Mouse (Mus musculus) brown adipose tissue, adult 24 weeks (tissue): ENCODE data around the gene Cadm2. TPM values are rescaled to one million over a fixed set of nuclear protein-coding genes. Genes with fewer than 3 reads are reported as not detected.

Source experiments
- H3K27ac ChIP-seq: fragments of 200-500 bp; replicated peaks from 2 replicates; pipeline ENCODE4 v1.5.1; 2012; ENCODE audit warnings: low read depth, mild to moderate bottlenecking, low read length
- H3K4me1 ChIP-seq: fragments of 200-500 bp; 2 replicates; pipeline ENCODE4 v1.6.1; 2012; ENCODE audit warnings: low read length, mixed read lengths; ENCODE audit not compliant: control insufficient read depth, insufficient read depth, insufficient read length
- H3K4me3 ChIP-seq: fragments of 200-500 bp; 2 replicates; pipeline ENCODE4 v1.5.1; 2012; ENCODE audit warnings: low read depth, mild to moderate bottlenecking, low read length, moderate library complexity; ENCODE audit not compliant: insufficient read depth
- polyA plus RNA-seq: library from polyadenylated mRNA; stranded (reverse); fragments of >200 nt; gene quantifications from 2 replicates; pipeline ENCODE4 v1.2.4, GENCODE M21; 2012; ENCODE audit not compliant: missing spikeins, insufficient read depth, insufficient read length

The Cadm2 gene
- polyA plus RNA-seq, 1 experiment, result 1.5 TPM

DNA sequence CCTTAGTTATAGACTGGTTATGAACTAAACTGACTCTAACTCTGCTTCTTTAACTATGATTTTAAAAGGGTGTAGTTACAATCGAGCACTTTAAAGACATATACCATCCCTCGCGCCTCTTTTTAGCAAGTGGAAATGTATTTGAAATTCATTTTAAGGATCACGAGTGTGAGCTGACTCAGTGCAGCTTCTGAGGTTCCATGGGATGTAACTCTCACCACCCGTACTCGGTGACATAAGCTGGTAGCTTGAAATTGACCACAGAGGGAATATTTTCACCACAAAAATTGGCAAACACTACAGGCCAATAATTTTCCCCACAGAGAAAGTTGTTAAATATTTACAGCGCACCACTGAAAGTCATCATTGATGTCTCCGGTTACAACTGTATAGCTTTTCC lies 730.8 kb downstream of the Cadm2 start:
- H3K27ac ChIP-seq, result no peak overlapping the region
- no peaks in the 10 kb centered on the region for H3K4me1 ChIP-seq
- H3K4me3 ChIP-seq, result no peak overlapping the region

DNA sequence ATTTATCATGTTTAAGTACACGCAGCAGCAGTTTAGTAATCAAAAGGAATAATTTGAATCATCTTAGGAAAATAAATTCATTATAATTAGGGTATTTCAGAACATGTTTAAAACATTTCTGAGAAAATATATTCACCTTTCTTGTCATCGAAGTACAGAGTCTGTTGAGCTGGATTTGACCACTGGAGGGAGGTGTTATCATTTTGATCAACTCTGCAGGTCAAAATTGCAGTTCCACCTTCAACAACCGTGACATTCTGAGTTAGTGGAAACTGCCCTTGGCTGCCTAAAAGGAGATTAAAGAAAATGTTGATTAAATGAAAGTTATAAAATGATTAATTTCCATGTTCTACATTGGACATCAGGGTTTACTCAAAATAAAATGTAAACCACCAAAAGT lies 738.1 kb downstream of the Cadm2 start:
- H3K4me3 ChIP-seq, result no peak overlapping the region
- no peaks in the 10 kb centered on the region for H3K4me1 ChIP-seq
- H3K27ac ChIP-seq, result no peak overlapping the region

DNA sequence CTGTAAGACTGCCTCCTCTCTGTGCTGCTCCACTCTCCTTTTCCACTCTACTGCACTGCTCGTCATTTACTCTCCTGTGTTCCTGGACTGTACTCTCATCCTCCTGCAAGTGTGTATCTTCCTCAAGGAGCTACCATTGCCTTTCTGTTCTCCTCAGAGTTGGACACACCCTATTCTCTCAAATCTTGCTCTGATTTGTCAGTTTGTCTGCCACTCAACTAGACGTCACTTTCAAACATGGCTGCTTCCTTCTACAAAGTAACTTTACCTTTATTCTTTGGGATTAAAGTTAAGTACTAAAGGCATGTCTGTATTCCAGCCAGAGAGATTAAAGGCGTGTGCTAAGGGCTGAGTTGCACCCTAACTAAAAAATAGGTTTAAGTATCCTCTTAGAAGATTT lies 749.5 kb downstream of the Cadm2 start:
- Histone ChIP-seq H3K27ac (no peak overlapping the region), H3K4me1 (no peaks in the 10 kb centered on the region), H3K4me3 (no peak overlapping the region)

DNA sequence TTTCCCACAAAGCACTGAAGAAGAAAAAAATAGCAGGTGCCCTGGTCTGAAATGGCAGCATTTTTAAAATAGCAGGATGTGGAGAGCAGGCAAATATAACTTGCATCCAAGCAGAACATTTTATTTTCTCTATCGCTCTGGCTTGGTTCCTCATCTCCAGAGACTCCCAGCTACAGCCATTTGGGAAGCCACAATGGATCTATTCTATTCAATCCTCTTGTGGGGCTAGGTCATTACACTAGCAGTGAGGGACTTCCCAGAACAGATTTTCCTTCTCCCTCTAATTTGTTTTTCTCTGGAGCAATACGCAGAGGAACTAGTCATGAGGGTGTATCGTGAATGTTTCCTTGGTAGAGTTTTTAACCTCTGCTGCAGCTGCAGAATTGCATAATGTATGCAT lies 769.7 kb downstream of the Cadm2 start:
- H3K4me3 ChIP-seq, result no peak overlapping the region
- H3K4me1 ChIP-seq, result no peaks in the 10 kb centered on the region
- no peak overlapping the region for H3K27ac ChIP-seq

DNA sequence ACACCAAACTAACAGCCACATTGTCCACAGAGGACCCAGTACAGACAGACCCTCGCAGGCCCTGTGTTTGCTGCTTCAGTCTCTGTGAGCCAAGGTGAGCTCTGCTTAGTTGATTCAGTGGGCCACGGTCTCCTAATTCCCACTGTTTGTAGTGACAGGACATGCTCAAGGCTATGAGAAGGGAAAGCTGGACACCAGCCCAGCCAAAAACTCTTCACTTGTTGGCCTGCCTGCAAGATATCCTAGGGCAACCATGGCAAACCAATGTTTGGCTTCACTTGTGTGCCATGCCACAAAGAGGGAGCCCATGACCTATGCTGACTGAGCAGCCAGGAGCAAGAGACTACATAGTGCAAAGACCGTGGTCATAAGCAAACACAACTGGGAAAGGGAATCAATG lies 795.8 kb downstream of the Cadm2 start:
- no peak overlapping the region for H3K27ac ChIP-seq
- no peaks in the 10 kb centered on the region for H3K4me1 ChIP-seq
- no peak overlapping the region for H3K4me3 ChIP-seq

DNA sequence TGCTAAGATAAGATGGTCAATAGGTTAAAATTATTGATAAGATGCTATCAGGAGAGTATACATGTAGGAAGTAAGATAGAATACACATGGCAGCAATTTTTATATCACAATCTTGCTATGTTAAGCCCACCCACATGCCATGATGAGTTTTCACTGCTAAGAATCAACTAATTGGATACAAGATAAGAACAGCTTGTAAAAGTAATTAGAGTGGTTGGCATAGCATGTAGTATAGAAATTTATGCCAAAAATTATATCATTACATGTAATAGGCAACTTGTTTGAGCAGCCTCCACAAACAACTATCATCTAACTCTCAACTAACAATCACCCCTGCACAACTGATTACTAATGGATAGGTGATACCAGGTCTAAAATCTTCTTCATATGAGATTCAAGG lies 809.2 kb downstream of the Cadm2 start:
- Histone ChIP-seq H3K27ac (no peak overlapping the region), H3K4me1 (no peaks in the 10 kb centered on the region), H3K4me3 (no peak overlapping the region)

DNA sequence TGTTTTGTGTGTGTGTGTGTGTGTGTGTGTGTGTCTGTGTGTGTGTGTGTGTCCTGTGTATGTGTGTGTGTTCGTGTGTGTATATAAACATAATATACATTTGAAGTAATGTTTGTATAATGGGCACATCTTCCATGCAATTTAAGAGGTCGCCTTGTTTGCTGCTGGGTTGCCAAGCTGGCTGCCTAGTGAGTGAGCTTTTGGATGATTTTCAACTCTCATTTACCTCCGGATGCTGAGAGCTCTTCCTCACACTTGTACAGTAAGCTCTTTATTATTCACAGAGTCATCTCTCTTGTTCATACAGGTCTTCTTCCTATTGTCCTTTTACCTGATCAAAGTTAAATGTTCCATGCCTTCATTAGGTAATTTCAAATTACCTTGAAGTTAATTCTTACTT lies 822.5 kb downstream of the Cadm2 start:
- H3K27ac ChIP-seq, result no peak overlapping the region
- no peaks in the 10 kb centered on the region for H3K4me1 ChIP-seq
- no peak overlapping the region for H3K4me3 ChIP-seq

DNA sequence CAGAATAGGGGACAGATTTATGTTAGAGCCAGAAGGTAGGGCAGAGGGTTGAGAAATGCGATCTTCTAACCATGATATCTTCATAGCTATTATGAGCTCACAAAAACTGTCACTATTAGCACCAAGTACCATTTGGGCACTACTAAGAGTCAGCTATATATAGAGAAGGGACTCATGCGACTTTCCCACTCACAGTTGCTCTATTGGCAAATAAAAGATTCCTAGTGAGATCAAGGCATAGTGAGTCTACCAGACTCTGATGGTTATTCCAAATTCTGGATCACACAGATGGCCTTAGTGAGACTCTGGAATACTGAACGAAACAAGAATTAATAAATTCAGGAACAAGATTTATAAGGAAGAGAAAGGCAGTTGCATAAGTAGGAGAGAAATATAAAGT lies 827.6 kb downstream of the Cadm2 start:
- Histone ChIP-seq H3K4me3 (no peak overlapping the region), H3K27ac (no peak overlapping the region), H3K4me1 (no peaks in the 10 kb centered on the region)

DNA sequence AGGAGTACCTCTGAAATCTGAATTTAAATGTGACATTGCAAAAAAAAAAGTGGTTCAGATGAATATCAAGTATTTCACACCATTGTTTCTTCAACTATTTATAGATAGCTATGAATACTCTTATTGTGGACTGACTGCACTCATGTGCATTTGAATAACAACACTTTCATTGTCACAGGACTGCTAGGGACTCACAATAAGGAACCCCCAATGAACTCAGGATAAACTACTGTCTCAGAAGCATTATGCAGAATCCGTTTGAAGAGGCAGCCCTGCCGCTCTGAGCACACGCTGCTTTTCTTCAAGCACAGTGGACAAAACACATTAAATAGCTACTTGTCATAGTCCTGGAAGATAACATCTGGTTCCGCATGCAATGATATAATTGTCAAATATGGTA lies 848.8 kb downstream of the Cadm2 start:
- H3K4me1 ChIP-seq, result no peaks in the 10 kb centered on the region

DNA sequence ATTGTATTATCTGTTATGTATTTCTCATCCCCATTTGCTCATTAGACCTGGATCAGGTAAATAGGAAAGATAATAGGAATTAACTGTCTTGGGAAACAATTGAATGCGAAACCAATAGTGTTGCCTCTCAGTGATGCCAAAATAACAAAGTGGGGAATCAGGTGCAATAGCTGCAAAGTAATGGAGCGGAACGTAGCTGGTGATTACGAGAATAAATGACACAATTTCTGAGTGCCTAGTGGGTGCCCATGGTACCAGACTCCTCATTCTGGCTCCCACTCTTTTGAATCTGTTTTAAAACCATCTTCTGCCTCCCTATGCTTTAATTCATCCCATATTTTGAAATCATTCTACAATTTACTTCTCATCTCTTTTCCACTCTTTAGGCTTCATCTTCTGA lies 851.2 kb downstream of the Cadm2 start:
- no peak overlapping the region for H3K4me3 ChIP-seq
- no peak overlapping the region for H3K27ac ChIP-seq
- no peaks in the 10 kb centered on the region for H3K4me1 ChIP-seq

More for the DNA sequence above, 848.8 kb downstream of the Cadm2 start:
- Histone ChIP-seq H3K27ac (no peak overlapping the region), H3K4me3 (no peak overlapping the region)

DNA sequence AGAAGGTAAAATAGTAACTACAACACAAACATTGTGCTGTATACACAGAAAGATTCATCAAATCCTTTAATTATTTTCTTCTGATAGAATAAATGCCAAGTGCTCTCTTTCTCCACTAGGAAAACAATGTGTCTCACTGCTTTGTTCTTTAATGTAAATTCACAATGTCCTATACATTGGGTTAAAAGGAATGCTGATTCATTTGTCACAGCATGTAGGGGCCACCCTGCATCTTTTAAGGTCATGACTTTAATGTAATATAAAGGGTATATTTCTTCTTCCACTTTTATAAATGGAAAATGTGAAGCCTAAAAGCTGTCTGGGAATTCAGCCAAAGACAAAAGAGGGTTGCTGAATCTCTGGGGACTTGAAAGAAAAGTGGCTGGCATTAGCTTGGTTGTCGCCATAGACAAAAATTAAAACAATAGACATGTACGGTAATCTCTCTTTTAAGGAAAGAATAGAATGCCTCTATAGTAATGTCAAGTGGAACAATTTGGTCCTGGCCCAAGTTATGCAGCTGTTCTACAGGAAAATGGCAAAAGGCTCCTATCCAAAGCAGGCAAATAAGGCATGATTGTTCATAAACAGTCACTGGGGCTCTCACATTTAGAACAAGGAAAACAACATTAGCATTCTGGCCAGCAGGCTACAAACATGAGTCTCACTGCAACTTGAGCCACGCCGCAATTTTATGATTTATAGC lies 851.9 kb downstream of the Cadm2 start:
- Histone ChIP-seq H3K4me3 (no peak overlapping the region), H3K27ac (no peak overlapping the region), H3K4me1 (no peaks in the 10 kb centered on the region)

DNA sequence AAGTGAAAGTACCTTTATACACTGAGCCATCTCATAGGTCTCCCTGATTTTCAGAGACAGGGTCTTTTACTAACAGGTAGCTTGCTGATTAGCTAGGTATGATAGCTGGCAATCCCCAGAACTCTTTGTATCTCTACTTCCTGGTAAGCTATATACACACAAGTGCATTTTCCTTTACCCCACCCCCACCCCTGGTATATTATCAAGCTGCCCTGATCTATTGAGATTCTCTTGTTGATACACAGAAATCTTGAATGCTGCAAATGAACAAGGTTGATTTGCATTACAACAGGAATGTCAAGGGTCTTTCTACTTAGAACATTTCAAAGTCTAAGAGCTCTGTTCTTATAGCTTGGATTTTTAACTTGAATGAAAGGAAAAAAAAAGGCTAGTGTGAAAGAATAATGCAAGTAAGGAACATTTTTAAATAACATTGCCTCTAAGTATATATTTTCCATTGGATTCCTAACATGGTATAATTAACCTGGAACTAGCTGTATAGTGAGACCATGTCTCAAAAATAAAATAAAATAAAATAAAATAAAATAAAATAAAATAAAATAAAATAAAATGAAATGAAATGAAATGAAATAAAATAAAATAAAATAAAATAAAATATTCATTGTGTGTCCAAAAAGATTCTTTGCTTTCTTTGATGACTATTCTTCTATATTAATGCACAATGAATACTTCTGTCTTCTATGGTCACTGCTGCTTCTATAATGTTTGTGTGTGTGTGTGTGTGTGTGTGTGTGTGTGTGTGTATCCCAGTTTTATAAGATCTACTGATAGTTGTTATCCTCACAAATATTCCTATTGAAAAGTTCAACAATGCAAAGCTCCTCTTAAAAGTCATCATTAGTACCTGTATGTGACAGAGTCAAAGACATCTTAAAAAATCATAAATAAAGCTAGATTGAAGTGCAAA lies 858.9 kb downstream of the Cadm2 start:
- no peaks in the 10 kb centered on the region for H3K4me1 ChIP-seq
- no peak overlapping the region for H3K27ac ChIP-seq
- H3K4me3 ChIP-seq, result no peak overlapping the region

DNA sequence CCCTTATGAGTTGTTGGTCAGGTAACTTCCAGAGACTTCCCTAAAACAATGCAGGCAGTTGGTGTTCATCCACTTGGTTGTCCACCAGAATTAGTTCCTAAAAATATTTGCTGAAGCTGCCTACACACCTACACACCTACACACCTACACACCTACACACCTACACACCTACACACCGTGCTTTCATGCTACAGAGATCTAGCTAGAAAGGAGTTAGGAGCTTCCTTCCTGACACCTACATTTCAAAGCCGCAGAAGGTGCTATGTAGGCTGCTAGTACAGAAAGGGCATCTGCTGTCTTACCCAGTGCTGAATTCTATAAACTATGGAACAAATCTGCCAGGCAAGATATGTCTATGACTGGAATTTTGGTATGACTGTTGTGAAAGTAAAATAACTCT lies 872.2 kb downstream of the Cadm2 start:
- H3K4me3 ChIP-seq, result no peak overlapping the region
- H3K4me1 ChIP-seq, result no peaks in the 10 kb centered on the region
- no peak overlapping the region for H3K27ac ChIP-seq

DNA sequence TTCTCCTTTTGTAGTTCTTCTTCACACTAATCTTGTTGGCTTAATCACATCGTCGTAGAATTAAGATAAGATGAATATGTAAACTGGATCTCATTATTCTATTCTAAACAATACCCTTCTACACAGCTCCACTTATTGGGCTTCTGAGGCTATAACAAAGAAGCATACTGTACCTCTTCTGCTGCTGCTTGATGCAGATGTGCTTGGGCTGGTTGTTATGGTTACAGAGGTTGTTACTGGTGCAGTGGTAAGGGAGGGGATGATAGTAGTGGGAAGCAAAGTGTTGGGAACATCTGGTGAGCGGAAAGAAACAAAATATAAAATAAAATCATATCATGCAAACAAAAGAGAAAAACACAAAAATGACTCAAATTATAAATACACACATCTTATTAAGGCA lies 889.5 kb downstream of the Cadm2 start:
- Histone ChIP-seq H3K4me1 (no peaks in the 10 kb centered on the region), H3K27ac (no peak overlapping the region), H3K4me3 (no peak overlapping the region)

DNA sequence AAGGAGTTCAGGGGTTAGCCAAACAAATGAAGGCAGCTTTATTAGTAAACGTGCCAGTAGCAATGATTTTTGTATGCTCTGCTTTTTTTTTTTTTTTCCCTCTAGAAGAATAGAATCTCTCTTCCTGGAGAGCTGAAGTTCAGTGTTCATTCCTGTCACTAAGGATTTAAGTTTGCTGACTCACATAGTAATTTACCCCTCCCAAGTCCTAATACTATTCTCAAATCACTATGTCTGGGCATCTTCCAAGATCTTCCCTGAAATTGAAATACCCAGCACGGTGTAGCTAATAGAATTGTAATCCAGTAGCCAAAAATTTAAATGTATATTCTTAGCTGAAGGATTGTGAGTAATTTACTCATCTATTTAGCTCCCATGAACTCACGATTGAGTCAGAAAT lies 914.2 kb downstream of the Cadm2 start:
- H3K4me1 ChIP-seq, result no peaks in the 10 kb centered on the region
- no peak overlapping the region for H3K4me3 ChIP-seq
- no peak overlapping the region for H3K27ac ChIP-seq

DNA sequence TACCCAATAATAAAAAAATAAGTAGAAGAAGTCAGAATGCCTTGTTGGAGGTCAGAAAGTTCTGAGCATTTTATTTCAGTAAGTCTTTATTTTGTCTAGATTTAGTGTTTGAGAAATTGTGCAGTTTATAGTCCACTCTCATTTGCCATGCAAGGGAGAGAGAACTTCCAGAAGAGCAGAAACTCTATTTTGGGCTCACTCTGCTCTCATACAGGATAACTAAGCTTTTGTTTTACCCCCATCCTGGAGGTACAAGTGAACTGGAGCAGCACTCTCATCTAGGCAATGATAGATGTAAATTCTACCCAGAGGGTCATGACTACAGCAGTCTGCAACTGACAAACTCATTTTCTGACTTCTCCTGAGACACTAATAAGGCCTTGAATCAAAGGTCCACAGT lies 925.9 kb downstream of the Cadm2 start:
- Histone ChIP-seq H3K27ac (no peak overlapping the region), H3K4me1 (no peaks in the 10 kb centered on the region), H3K4me3 (no peak overlapping the region)
